Mouse (Mus musculus): ENCODE results near the gene Olfr1204. TPM values are rescaled to one million over a fixed set of nuclear protein-coding genes. Genes with fewer than 3 reads are reported as not detected.

Olfr1204 gene
- not detected in 2 replicates for polyA plus RNA-seq (2014; fragmentation: Nextera tagmentation; extraction: Ambion mirVana)

DNA sequence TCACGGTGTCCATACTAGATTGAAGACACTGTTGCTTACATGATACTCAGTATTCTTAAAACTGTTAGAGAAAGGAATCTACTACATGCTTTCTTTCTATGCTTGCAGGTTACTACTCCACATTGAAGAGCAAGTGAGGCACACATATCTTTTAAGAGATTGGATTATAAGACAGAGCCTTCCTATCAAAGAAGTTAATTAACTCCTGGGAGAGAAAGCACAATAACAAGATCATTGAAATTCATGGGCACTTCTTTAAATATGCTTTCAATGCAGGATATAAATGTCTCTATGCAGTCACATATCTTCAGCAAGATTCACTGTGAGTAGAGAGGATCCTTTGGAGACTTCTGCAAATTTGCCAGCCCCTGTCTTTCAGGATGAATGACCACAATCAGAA lies at the start of gene Olfr1204:
Olfr1204 (plus strand) TSS at position 301 of the 400 bp plus-strand sequence.
- Histone ChIP-seq H3K27me3 (ENCODE audit: control insufficient read depth, insufficient read depth, low read length) (no peaks in the 10 kb centered on the region), H3K4me3 (ENCODE audit: low read depth, low read length) (no peak within 1 kb of the TSS), H3K27ac (ENCODE audit: low read depth, low read length) (no peak within 1 kb of the TSS), H3K4me2 (no peak within 1 kb of the TSS), H3K9ac (ENCODE audit: low read depth, low read length) (no peak within 1 kb of the TSS), H3K9me3 (replicated peaks; ENCODE audit: control insufficient read depth, low read length) (no peaks in the 10 kb centered on the region), H3K36me3 (ENCODE audit: control insufficient read depth, insufficient read depth, low read length) (no peaks in the 10 kb centered on the region), H3K4me1 (ENCODE audit: control insufficient read depth, insufficient read depth, low read length) (no peaks in the 10 kb centered on the region)
- 67% methylated on average over 1 of the region's 1 CpGs for WGBS (ENCODE audit: insufficient replicate concordance)
- no peak for ATAC-seq (replicated peaks; ENCODE audit: insufficient number of reproducible peaks, low FRiP score, low TSS enrichment)

DNA sequence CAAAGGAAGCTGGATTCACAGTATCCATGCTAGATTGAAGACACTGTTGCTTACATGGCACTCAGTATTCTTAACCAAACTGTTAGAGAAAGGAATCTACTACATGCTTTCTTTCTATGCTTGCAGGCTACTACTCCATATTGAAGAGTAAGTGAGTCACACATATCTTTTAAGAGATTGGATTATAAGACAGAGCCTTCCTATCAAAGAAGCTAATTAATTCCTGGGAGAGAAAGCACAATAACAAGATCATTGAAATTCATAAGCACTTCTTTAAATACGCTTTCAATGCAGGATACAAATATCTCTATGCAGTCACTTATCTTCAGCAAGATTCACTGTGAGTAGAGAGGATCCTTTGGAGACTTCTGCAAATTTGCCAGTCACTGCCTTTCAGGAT lies 34.9 kb upstream of the Olfr1204 start, which contains the start of gene Olfr1202:
Olfr1202 (plus strand) TSS at position 301 of the 400 bp plus-strand sequence.
- Histone ChIP-seq H3K9ac (ENCODE audit: low read depth, low read length) (no peak within 1 kb of the TSS), H3K4me2 (no peak within 1 kb of the TSS), H3K27ac (ENCODE audit: low read depth, low read length) (no peak within 1 kb of the TSS), H3K9me3 (replicated peaks; ENCODE audit: control insufficient read depth, low read length) (no peaks in the 10 kb centered on the region), H3K4me1 (ENCODE audit: control insufficient read depth, insufficient read depth, low read length) (no peaks in the 10 kb centered on the region), H3K27me3 (ENCODE audit: control insufficient read depth, insufficient read depth, low read length) (no peaks in the 10 kb centered on the region), H3K4me3 (ENCODE audit: low read depth, low read length) (no peak within 1 kb of the TSS), H3K36me3 (ENCODE audit: control insufficient read depth, insufficient read depth, low read length) (no peaks in the 10 kb centered on the region)
- no peak for ATAC-seq (replicated peaks; ENCODE audit: insufficient number of reproducible peaks, low FRiP score, low TSS enrichment)
- 72% methylated on average over 1 of the region's 1 CpGs for WGBS (ENCODE audit: insufficient replicate concordance)

DNA sequence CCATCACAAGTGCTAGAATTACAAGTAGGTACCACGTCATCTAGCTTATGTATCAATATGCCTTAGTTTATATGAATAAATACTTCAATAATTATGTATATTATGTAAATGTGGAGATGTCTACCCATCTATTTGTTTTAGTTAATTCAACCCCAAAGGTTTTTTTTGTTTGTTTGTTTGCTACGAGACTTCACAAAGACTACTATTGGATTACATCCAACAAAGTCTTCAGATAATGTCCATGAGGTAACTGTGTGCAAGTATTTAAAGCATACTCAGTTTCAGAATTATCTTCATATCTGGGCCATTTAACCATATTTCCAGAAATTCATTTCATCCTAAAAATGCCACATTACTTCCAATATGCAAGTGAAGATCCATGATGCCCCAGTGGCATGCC lies 19.7 kb upstream of the Olfr1204 start, which contains the start of gene Olfr1205:
Olfr1205 (plus strand) TSS at position 301 of the 400 bp plus-strand sequence.
- ATAC-seq (replicated peaks; ENCODE audit: insufficient number of reproducible peaks, low FRiP score, low TSS enrichment) = no peak
- Histone ChIP-seq H3K4me3 (ENCODE audit: low read depth, low read length) (no peak within 1 kb of the TSS), H3K27me3 (ENCODE audit: control insufficient read depth, insufficient read depth, low read length) (no peaks in the 10 kb centered on the region), H3K9ac (ENCODE audit: low read depth, low read length) (no peak within 1 kb of the TSS), H3K4me1 (ENCODE audit: control insufficient read depth, insufficient read depth, low read length) (no peaks in the 10 kb centered on the region), H3K4me2 (no peak within 1 kb of the TSS), H3K27ac (ENCODE audit: low read depth, low read length) (no peak within 1 kb of the TSS), H3K9me3 (replicated peaks; ENCODE audit: control insufficient read depth, low read length) (no peaks in the 10 kb centered on the region), H3K36me3 (ENCODE audit: control insufficient read depth, insufficient read depth, low read length) (no peaks in the 10 kb centered on the region)
- WGBS (ENCODE audit: insufficient replicate concordance) = 84% methylated on average over 2 of the region's 2 CpGs

GRCm38 (mm10) chr2:88838477-88838876 lies 10.6 kb upstream of the Olfr1204 start:
- Histone ChIP-seq H3K27ac (ENCODE audit: low read depth, low read length) (no peak overlapping the region), H3K4me1 (ENCODE audit: control insufficient read depth, insufficient read depth, low read length) (no peaks in the 10 kb centered on the region), H3K4me3 (ENCODE audit: low read depth, low read length) (no peak overlapping the region), H3K27me3 (ENCODE audit: control insufficient read depth, insufficient read depth, low read length) (no peaks in the 10 kb centered on the region), H3K36me3 (ENCODE audit: control insufficient read depth, insufficient read depth, low read length) (no peaks in the 10 kb centered on the region), H3K4me2 (no peak overlapping the region), H3K9ac (ENCODE audit: low read depth, low read length) (no peak overlapping the region), H3K9me3 (replicated peaks; ENCODE audit: control insufficient read depth, low read length) (no peaks in the 10 kb centered on the region)
- WGBS (ENCODE audit: insufficient replicate concordance) = 77% methylated on average over 2 of the region's 2 CpGs
- no peak for ATAC-seq (replicated peaks; ENCODE audit: insufficient number of reproducible peaks, low FRiP score, low TSS enrichment)

GRCm38 (mm10) chr2:88862931-88863330 lies 13.8 kb downstream of the Olfr1204 start, which contains the start of gene Olfr1206:
Gene Olfr1206, plus strand, starts transcription at chr2:88863231.
- H3K4me3 ChIP-seq (ENCODE audit: low read depth, low read length) = no peak within 1 kb of the TSS
- H3K36me3 ChIP-seq (ENCODE audit: control insufficient read depth, insufficient read depth, low read length) = no peaks in the 10 kb centered on the region
- ATAC-seq (replicated peaks; ENCODE audit: insufficient number of reproducible peaks, low FRiP score, low TSS enrichment) = no peak
- H3K27me3 ChIP-seq (ENCODE audit: control insufficient read depth, insufficient read depth, low read length) = no peaks in the 10 kb centered on the region
- 75% methylated on average over 2 of the region's 2 CpGs for WGBS (ENCODE audit: insufficient replicate concordance)
- no peak within 1 kb of the TSS for H3K9ac ChIP-seq (ENCODE audit: low read depth, low read length)
- H3K4me2 ChIP-seq = no peak within 1 kb of the TSS
- H3K27ac ChIP-seq (ENCODE audit: low read depth, low read length) = no peak within 1 kb of the TSS
- H3K9me3 ChIP-seq (replicated peaks; ENCODE audit: control insufficient read depth, low read length) = no peaks in the 10 kb centered on the region
- no peaks in the 10 kb centered on the region for H3K4me1 ChIP-seq (ENCODE audit: control insufficient read depth, insufficient read depth, low read length)

GRCm38 (mm10) chr2:88902211-88902610 lies 53.1 kb downstream of the Olfr1204 start, which contains the start of gene Olfr1208:
Gene Olfr1208, minus strand, starts transcription at chr2:88902311.
- H3K9ac ChIP-seq (ENCODE audit: low read depth, low read length) = no peak within 1 kb of the TSS
- H3K4me3 ChIP-seq (ENCODE audit: low read depth, low read length) = no peak within 1 kb of the TSS
- no peaks in the 10 kb centered on the region for H3K27me3 ChIP-seq (ENCODE audit: control insufficient read depth, insufficient read depth, low read length)
- no peaks in the 10 kb centered on the region for H3K4me1 ChIP-seq (ENCODE audit: control insufficient read depth, insufficient read depth, low read length)
- H3K9me3 ChIP-seq (replicated peaks; ENCODE audit: control insufficient read depth, low read length) = no peaks in the 10 kb centered on the region
- H3K4me2 ChIP-seq = no peak within 1 kb of the TSS
- ATAC-seq (replicated peaks; ENCODE audit: insufficient number of reproducible peaks, low FRiP score, low TSS enrichment) = no peak
- H3K36me3 ChIP-seq (ENCODE audit: control insufficient read depth, insufficient read depth, low read length) = no peaks in the 10 kb centered on the region
- no peak within 1 kb of the TSS for H3K27ac ChIP-seq (ENCODE audit: low read depth, low read length)

Other genes with a start within 250 kb of the Olfr1204 start
- not detected in 2 replicates for gene Olfr1191-ps1, start 208.8 kb upstream of the Olfr1204 start, polyA plus RNA-seq (2014; fragmentation: Nextera tagmentation; extraction: Ambion mirVana)
- not detected in 2 replicates for gene Olfr1192-ps1, start 200.8 kb upstream of the Olfr1204 start, polyA plus RNA-seq (2014; fragmentation: Nextera tagmentation; extraction: Ambion mirVana)
- gene Olfr1193, start 173.7 kb upstream of the Olfr1204 start, polyA plus RNA-seq (2014; fragmentation: Nextera tagmentation; extraction: Ambion mirVana) = not detected in 2 replicates
- gene Olfr1195, start 160.1 kb upstream of the Olfr1204 start, polyA plus RNA-seq (2014; fragmentation: Nextera tagmentation; extraction: Ambion mirVana) = not detected in 2 replicates
- gene Olfr1196, start 144.7 kb upstream of the Olfr1204 start, polyA plus RNA-seq (2014; fragmentation: Nextera tagmentation; extraction: Ambion mirVana) = not detected in 2 replicates
- gene Olfr1197, start 116.9 kb upstream of the Olfr1204 start, polyA plus RNA-seq (2014; fragmentation: Nextera tagmentation; extraction: Ambion mirVana) = not detected in 2 replicates
- gene Olfr1198, start 97.9 kb upstream of the Olfr1204 start, polyA plus RNA-seq (2014; fragmentation: Nextera tagmentation; extraction: Ambion mirVana) = not detected in 2 replicates
- not detected in 2 replicates for gene Olfr1199, start 88.8 kb upstream of the Olfr1204 start, polyA plus RNA-seq (2014; fragmentation: Nextera tagmentation; extraction: Ambion mirVana)
- gene Olfr1200, start 78.8 kb upstream of the Olfr1204 start, polyA plus RNA-seq (2014; fragmentation: Nextera tagmentation; extraction: Ambion mirVana) = not detected in 2 replicates
- gene Olfr1201, start 56.3 kb upstream of the Olfr1204 start, polyA plus RNA-seq (2014; fragmentation: Nextera tagmentation; extraction: Ambion mirVana) = not detected in 2 replicates
- gene Olfr1202, start 34.8 kb upstream of the Olfr1204 start, polyA plus RNA-seq (2014; fragmentation: Nextera tagmentation; extraction: Ambion mirVana) = not detected in 2 replicates
- not detected in 2 replicates for gene Olfr1205, start 19.6 kb upstream of the Olfr1204 start, polyA plus RNA-seq (2014; fragmentation: Nextera tagmentation; extraction: Ambion mirVana)
- not detected in 2 replicates for gene Olfr1206, start 13.9 kb downstream of the Olfr1204 start, polyA plus RNA-seq (2014; fragmentation: Nextera tagmentation; extraction: Ambion mirVana)
- not detected in 2 replicates for gene Olfr1208, start 53.0 kb downstream of the Olfr1204 start, polyA plus RNA-seq (2014; fragmentation: Nextera tagmentation; extraction: Ambion mirVana)
- gene Olfr1209, start 65.9 kb downstream of the Olfr1204 start, polyA plus RNA-seq (2014; fragmentation: Nextera tagmentation; extraction: Ambion mirVana) = not detected in 2 replicates
- not detected in 2 replicates for gene Olfr1211, start 88.8 kb downstream of the Olfr1204 start, polyA plus RNA-seq (2014; fragmentation: Nextera tagmentation; extraction: Ambion mirVana)
- not detected in 2 replicates for gene Olfr1212, start 104.7 kb downstream of the Olfr1204 start, polyA plus RNA-seq (2014; fragmentation: Nextera tagmentation; extraction: Ambion mirVana)
- not detected in 2 replicates for gene Gm13762, start 131.0 kb downstream of the Olfr1204 start, polyA plus RNA-seq (2014; fragmentation: Nextera tagmentation; extraction: Ambion mirVana)
- not detected in 2 replicates for gene Olfr1214, start 143.4 kb downstream of the Olfr1204 start, polyA plus RNA-seq (2014; fragmentation: Nextera tagmentation; extraction: Ambion mirVana)
- not detected in 2 replicates for gene Olfr1215, start 157.7 kb downstream of the Olfr1204 start, polyA plus RNA-seq (2014; fragmentation: Nextera tagmentation; extraction: Ambion mirVana)
- not detected in 2 replicates for gene Olfr1216, start 169.0 kb downstream of the Olfr1204 start, polyA plus RNA-seq (2014; fragmentation: Nextera tagmentation; extraction: Ambion mirVana)
- gene Olfr1217, start 182.8 kb downstream of the Olfr1204 start, polyA plus RNA-seq (2014; fragmentation: Nextera tagmentation; extraction: Ambion mirVana) = not detected in 2 replicates
- gene Olfr1218, start 211.9 kb downstream of the Olfr1204 start, polyA plus RNA-seq (2014; fragmentation: Nextera tagmentation; extraction: Ambion mirVana) = not detected in 2 replicates
- not detected in 2 replicates for gene Olfr1219, start 234.2 kb downstream of the Olfr1204 start, polyA plus RNA-seq (2014; fragmentation: Nextera tagmentation; extraction: Ambion mirVana)

Measured in heart, embryonic 11.5 days (tissue).